Mouse (Mus musculus): ENCODE results near the gene Slc2a13.

DNA sequence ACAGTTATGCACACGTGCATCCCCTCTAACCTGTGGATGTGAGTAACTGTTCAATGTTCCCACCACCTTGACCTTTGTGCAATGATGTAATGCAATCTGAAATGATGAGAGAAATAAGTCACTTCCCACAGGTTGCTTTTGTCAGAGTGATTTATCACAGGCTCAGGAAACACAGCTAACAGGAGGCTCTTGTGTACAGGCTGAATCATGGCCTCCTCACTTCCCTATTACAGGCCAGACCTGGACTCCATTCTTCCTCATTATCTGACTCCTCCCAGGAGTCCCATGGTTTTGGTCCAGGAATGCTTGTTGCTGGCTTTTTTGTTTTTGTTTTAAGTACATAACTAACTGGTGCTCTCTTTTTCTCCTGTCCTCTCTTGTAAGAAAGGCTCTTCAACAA lies 189.4 kb downstream of the Slc2a13 start:
- TF ChIP-seq POLR2A (IDR thresholded peaks at IDR 0.05; ENCODE audit: borderline replicate concordance, extremely low read depth, low read depth, low read length) (no peak), CTCF (IDR thresholded peaks at IDR 0.05; ENCODE audit: insufficient read depth, low read length) (no peak)
